Mouse (Mus musculus): ENCODE measurements at regions not wholly inside any gene's neighbourhood (a gene's known extent, or its start where the extent isn't known, plus 50 kb on each side); places are given as distances from the start of the nearest gene placed in this dataset.
"Not testable (repeated sequence)": the region's sequence is repeated elsewhere in the genome, so short reads cannot be mapped to it uniquely, and the experiment has no call there.

- DNase-seq (ENCODE audit: low spot score in 2 of 2) = no peak
Measured at GRCm38 (mm10) chr13:97396899-97397640, 156.2 kb downstream of the Enc1 start.

DNA sequence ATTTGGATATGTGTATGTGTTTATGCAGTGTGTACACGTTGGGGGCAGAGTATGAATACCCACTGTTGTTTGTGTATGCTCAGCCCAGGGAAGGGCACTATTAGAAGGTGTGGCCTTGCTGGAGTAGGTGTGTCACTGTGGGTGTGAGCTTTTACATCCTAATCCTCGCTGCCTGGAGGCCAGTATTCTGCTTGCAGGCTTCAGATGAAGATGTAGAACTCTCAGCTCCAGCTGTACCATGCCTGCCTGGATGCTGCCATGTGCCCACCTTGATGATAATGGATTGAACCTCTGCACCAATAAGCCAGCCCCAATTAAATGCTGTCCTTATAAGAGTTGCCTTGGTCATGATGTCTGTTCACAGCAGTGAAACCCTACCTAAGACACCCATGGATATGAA lies 155.4 kb downstream of the Enc1 start:
- DNase-seq (ENCODE audit: low spot score in 2 of 2) = not testable (repeated sequence)

- DNase-seq (ENCODE audit: low spot score in 2 of 2) = no peak
Measured at GRCm38 (mm10) chr13:97394756-97395454, 154.0 kb downstream of the Enc1 start.

GRCm38 (mm10) chr13:97394071-97394470 lies 153.2 kb downstream of the Enc1 start:
- DNase-seq (ENCODE audit: low spot score in 2 of 2) = no peak

GRCm38 (mm10) chr13:97393456-97393855 lies 152.6 kb downstream of the Enc1 start:
- no peak for DNase-seq (ENCODE audit: low spot score in 2 of 2)

- peak; percentile 39 to 65 for DNase-seq (ENCODE audit: low spot score in 2 of 2)
Measured at GRCm38 (mm10) chr13:97390449-97390930, 149.6 kb downstream of the Enc1 start.

- DNase-seq (ENCODE audit: low spot score in 2 of 2) = no peak
Measured at GRCm38 (mm10) chr13:97388851-97389479, 148.1 kb downstream of the Enc1 start.

DNA sequence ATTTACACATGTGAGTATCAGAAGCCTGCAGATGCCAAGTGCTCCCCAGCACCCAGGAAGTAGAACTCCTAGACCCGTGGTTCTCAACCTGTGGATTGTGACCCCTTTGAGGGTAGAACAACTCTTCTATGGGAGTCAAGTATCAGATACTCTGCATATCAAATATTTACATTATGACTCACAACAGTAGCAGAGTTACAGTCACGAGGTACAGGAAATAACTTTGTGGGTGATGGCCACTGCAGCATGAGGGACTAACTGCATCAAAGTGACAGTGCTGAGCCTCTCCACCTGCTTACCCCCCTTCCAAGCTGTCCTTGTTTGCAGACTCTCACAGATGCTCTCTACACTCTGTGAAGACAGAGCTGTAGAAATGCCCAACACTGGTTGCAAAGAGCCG lies 145.6 kb downstream of the Enc1 start:
- no peak for DNase-seq (ENCODE audit: low spot score in 2 of 2)

- DNase-seq (ENCODE audit: low spot score in 2 of 2) = no peak
Measured at GRCm38 (mm10) chr13:97385531-97385930, 144.6 kb downstream of the Enc1 start.

DNA sequence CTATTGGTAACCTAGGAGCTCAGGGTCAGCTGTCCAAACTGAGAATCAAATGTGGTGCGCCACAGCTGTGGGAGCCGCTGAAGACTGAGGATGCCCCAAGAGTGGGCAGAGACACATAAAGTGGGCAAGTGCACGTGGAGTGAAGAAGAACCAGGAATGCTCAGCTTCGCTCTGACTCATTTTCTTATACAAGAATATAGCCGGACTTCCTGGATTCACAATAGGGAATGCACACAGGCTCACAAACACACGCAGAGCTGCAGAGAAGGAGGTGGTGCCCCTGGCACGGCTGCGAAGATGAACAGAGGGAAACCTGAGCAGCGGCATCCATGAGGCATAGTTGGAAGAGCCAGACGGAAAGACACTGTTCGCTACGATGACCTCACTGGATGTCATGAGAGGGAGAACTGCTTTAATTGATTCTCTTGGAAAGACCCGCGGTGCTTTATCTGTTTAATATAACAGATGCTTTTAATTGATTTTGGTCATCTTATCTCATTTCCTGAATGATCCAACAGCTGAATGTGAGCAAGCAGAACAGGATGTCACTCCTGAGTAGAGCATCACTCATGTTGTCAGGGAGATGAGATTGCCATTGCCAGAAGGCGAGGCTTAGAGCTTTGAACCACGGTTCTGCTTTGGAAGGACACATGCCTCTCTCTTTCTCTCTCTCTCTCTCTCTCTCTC lies 143.3 kb downstream of the Enc1 start:
- DNase-seq (ENCODE audit: low spot score in 2 of 2) = no peak

DNA sequence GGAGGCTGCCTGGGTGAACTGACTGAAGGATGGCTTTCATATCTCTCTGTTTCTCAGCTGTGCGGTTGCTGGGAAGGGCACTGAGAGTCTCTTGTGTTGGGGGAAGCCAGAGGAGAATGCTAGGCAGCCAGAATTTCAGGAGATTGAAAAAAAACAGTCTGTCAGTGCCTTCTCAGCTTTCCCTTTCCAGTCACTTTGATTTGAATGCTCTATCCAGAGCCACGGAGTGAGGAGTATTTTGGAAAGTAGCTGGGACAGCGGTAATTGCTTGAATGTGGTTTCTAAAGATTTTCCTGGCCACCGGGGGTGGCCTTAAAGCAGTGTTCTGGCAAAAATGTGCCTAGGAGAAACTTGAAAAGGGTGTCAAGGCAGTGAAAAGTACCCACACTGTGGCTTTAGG lies 142.4 kb downstream of the Enc1 start:
- no peak for DNase-seq (ENCODE audit: low spot score in 2 of 2)

DNA sequence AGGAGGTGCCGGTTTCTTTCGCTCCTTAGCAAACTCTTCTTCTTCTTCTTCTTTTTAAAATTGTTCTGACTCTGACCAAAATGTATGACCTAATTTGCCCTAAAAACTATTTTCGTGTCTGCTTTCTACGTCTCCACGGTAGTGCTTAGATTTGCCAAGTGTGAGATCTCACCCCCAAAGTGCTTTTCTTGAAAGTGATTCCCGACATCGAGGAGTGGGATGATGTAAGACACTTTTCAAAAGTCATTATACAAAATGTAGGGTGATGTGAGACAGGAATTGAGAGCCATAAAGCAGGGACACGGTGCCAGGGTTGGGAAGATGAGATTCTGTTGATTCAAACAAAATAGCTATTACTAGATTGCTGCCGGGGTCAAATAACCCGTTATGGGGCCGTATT lies 139.5 kb downstream of the Enc1 start:
- DNase-seq (ENCODE audit: low spot score in 2 of 2) = no peak

- DNase-seq (ENCODE audit: low spot score in 2 of 2) = no peak
Measured at GRCm38 (mm10) chr13:97376232-97376523, 135.3 kb downstream of the Enc1 start.

- no peak for DNase-seq (ENCODE audit: low spot score in 2 of 2)
Measured at GRCm38 (mm10) chr13:97375501-97376231, 134.8 kb downstream of the Enc1 start.

DNA sequence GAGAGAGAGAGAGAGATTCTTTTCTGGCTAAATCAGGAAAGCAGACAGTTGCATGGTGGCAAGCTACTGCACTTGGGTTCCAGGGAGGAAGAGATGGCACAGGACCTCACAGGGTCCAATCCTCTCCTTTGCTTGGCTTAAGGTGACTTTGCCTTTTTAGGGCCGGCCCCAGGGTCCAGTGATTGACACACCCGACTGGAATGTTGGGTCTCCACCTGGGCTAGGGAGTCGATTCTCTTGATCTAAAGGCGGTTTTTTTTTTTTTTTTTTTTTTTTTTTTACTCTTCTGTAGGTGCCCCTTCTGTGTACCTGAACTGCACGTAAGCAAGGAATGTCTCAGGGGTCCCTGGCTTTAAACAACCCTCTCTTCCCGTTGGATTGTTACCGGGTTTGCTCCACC lies 131.4 kb downstream of the Enc1 start:
- no peak for DNase-seq (ENCODE audit: low spot score in 2 of 2)

- no peak for DNase-seq (ENCODE audit: low spot score in 2 of 2)
Measured at GRCm38 (mm10) chr13:97371200-97371599, 130.3 kb downstream of the Enc1 start.

- DNase-seq (ENCODE audit: low spot score in 2 of 2) = no peak
Measured at GRCm38 (mm10) chr13:97366723-97367122, 125.8 kb downstream of the Enc1 start.

GRCm38 (mm10) chr13:97365557-97366244 lies 124.8 kb downstream of the Enc1 start:
- no peak for DNase-seq (ENCODE audit: low spot score in 2 of 2)

- no peak for DNase-seq (ENCODE audit: low spot score in 2 of 2)
Measured at GRCm38 (mm10) chr13:97365004-97365403, 124.1 kb downstream of the Enc1 start.

DNA sequence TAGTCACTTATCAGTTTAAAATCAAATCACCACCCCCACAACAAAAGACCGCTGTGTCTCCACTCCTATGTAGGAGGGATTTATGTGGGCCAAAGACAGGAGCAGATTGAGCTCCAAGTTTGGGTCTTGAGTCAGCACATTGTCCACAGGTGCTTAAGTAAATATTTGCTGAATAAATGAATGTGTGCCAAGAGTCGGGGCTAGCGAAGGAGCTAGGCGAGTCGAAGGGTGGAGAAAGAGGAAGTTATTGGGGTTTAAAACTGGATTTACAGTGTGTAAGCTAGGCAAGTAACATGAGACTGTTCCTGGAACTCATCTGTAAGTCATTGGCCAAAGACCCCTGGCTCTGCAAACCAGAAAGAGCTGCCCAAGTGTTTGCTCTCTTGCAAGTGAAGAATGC lies 122.9 kb downstream of the Enc1 start:
- DNase-seq (ENCODE audit: low spot score in 2 of 2) = no peak

- no peak for DNase-seq (ENCODE audit: low spot score in 2 of 2)
Measured at GRCm38 (mm10) chr13:97363214-97363613, 122.3 kb downstream of the Enc1 start.

Data from frontal cortex, postnatal 10 days (tissue).